Mouse (Mus musculus): ENCODE measurements around the gene Sfxn3. TPM values are rescaled to one million over a fixed set of nuclear protein-coding genes. Genes with fewer than 3 reads are reported as not detected.
"Not testable (repeated sequence)": the region's sequence is repeated elsewhere in the genome, so short reads cannot be mapped to it uniquely, and the experiment has no call there.

Sfxn3 gene
- polyA plus RNA-seq, 1 experiment from 2014 or later = 2.9 TPM

- Histone ChIP-seq H3K36me3 (replicated peaks) (peaks cover 6% of the 10 kb centered on the region; the same call in 1 of the 2 replicates), H3K9me3 (replicated peaks) (no peaks in the 10 kb centered on the region), H3K4me3 (replicated peaks) (peak overlapping the region; percentile 21; the same call in 1 of the 2 replicates), H3K27me3 (peaks cover 4% of the 10 kb centered on the region; the same call in 1 of the 2 replicates), H3K27ac (replicated peaks) (no peak overlapping the region), H3K9ac (no peak overlapping the region), H3K4me2 (peak overlapping the region; percentile 53), H3K4me1 (replicated peaks) (peaks cover 18% of the 10 kb centered on the region)
- 35% methylated on average over 20 of the region's 20 CpGs for WGBS (ENCODE audit: insufficient replicate concordance)
- no peak for ATAC-seq (ENCODE audit: insufficient read depth)
Measured at GRCm38 (mm10) chr19:45030746-45031693, 16.3 kb upstream of the Sfxn3 start.

DNA sequence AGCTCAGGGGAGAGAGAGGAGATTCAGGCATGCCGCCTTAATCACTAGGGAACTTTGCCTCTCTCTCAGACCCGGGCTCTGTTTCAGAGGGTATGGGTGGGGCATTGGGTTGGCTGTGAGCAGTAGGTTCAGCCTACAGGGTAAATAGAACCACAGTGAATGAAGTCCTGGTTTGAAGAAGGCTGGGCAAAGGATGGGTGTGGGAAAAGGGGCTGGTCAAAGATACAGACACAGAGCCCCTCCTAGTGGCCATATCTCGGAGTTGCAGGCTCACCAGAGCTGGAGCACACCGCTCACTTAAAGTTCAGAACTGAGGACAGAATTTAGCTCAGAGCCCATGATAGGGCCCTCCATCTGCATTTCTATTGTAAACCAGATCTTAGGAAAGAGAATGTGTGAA is 15.5 kb upstream of the Sfxn3 start:
- Histone ChIP-seq H3K9ac (no peak overlapping the region), H3K4me1 (replicated peaks) (peaks cover 18% of the 10 kb centered on the region), H3K4me3 (replicated peaks) (no peak overlapping the region), H3K9me3 (replicated peaks) (no peaks in the 10 kb centered on the region), H3K36me3 (replicated peaks) (no peaks in the 10 kb centered on the region), H3K27me3 (peaks cover 7% of the 10 kb centered on the region; the same call in 1 of the 2 replicates), H3K4me2 (no peak overlapping the region), H3K27ac (replicated peaks) (no peak overlapping the region)
- ATAC-seq (ENCODE audit: insufficient read depth) = no peak
- 23% methylated on average over 4 of the region's 4 CpGs for WGBS (ENCODE audit: insufficient replicate concordance)

DNA sequence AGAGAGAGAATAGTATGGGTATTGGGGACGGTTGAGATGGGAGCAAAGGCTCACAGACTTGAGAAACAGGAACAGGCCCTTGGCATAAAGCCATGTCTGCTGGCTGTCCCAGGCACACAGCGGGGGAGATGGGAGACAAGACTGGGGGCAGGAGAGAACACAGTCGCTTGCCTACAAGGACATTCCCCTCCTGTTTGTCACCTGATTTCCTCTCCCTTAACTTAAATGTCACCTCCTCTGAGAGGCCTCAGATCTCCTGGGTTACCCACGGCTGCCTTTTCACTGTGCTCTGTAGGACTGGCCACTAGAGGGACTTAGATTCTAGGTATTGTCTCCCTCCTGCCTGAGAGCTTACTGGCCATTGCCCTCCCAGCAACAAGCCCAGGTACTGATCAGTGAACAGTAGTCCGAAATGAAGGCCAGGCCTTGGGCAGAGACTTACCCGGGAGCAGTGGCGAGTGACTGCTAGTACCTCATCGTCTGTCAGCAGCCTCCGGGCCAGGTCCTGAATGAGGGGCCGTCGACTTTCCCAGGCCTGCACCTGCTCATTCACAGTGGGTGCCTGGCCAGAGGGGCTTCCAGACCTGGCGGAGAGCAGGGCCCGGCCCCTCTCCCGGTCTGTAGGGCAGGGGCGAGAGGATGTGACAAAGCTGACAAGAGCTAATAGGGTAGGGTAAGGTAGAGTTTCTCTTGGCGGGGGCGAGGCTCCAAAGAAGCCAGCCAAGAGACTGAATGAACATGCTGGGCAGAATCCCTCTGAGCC is 14.6 kb upstream of the Sfxn3 start:
- H3K36me3 ChIP-seq (replicated peaks) = no peaks in the 10 kb centered on the region
- H3K4me3 ChIP-seq (replicated peaks) = no peak overlapping the region
- WGBS (ENCODE audit: insufficient replicate concordance) = 61% methylated on average over 17 of the region's 17 CpGs
- no peak overlapping the region for H3K27ac ChIP-seq (replicated peaks)
- peaks cover 18% of the 10 kb centered on the region for H3K4me1 ChIP-seq (replicated peaks)
- no peaks in the 10 kb centered on the region for H3K9me3 ChIP-seq (replicated peaks)
- ATAC-seq (ENCODE audit: insufficient read depth) = no peak
- peaks cover 10% of the 10 kb centered on the region for H3K27me3 ChIP-seq
- no peak overlapping the region for H3K4me2 ChIP-seq
- no peak overlapping the region for H3K9ac ChIP-seq

DNA sequence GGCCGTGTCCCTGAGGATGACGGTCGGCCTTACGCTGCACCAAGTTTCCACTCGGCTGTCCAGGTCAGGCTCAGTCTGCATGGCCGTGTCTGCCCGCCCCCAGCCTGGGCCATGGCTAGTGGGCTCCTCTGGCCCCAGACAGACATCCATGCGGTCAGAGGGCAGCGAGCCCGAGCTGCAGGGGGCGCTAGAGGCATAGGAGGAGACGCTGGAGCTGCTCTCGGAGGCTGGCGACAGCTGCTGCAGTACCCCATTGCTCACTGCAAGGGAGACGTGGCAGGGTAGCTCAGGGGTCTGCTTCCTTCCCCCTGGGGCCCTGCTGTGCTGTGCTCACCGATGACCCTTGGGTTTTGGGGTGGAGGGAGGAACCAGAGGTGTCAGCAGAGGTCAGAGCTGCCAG is 10.4 kb upstream of the Sfxn3 start:
- Histone ChIP-seq H3K27ac (replicated peaks) (no peak overlapping the region), H3K36me3 (replicated peaks) (no peaks in the 10 kb centered on the region), H3K4me2 (no peak overlapping the region), H3K9ac (no peak overlapping the region), H3K9me3 (replicated peaks) (no peaks in the 10 kb centered on the region), H3K4me3 (replicated peaks) (no peak overlapping the region), H3K27me3 (peaks cover 41% of the 10 kb centered on the region), H3K4me1 (replicated peaks) (no peaks in the 10 kb centered on the region)
- 34% methylated on average over 16 of the region's 16 CpGs for WGBS (ENCODE audit: insufficient replicate concordance)
- no peak for ATAC-seq (ENCODE audit: insufficient read depth)

GRCm38 (mm10) chr19:45038198-45038597 is 9.1 kb upstream of the Sfxn3 start:
- not testable (repeated sequence) for H3K9me3 ChIP-seq (replicated peaks); H3K4me3 ChIP-seq (replicated peaks); H3K36me3 ChIP-seq (replicated peaks); H3K4me1 ChIP-seq (replicated peaks); ATAC-seq (ENCODE audit: insufficient read depth); H3K4me2 ChIP-seq; H3K9ac ChIP-seq; H3K27ac ChIP-seq (replicated peaks)
- peaks cover 53% of the 10 kb centered on the region for H3K27me3 ChIP-seq
- WGBS (ENCODE audit: insufficient replicate concordance) = 72% methylated on average over 7 of the region's 7 CpGs

- H3K27me3 ChIP-seq = peaks cover 73% of the 10 kb centered on the region
Measured at GRCm38 (mm10) chr19:45040214-45040613, 7.1 kb upstream of the Sfxn3 start.

GRCm38 (mm10) chr19:45044389-45044927 is 2.8 kb upstream of the Sfxn3 start:
- H3K27ac ChIP-seq (replicated peaks) = no peak overlapping the region
- no peaks in the 10 kb centered on the region for H3K9me3 ChIP-seq (replicated peaks)
- H3K36me3 ChIP-seq (replicated peaks) = no peaks in the 10 kb centered on the region
- H3K27me3 ChIP-seq = peaks cover 77% of the 10 kb centered on the region
- 57% methylated on average over 11 of the region's 11 CpGs for WGBS (ENCODE audit: insufficient replicate concordance)
- no peak for ATAC-seq (ENCODE audit: insufficient read depth)
- H3K4me1 ChIP-seq (replicated peaks) = peaks cover 33% of the 10 kb centered on the region
- H3K4me3 ChIP-seq (replicated peaks) = no peak overlapping the region
- no peak overlapping the region for H3K4me2 ChIP-seq
- no peak overlapping the region for H3K9ac ChIP-seq

More at GRCm38 (mm10) chr19:45040214-45040613, 7.1 kb upstream of the Sfxn3 start:
- Histone ChIP-seq H3K9me3 (replicated peaks) (no peaks in the 10 kb centered on the region), H3K4me2 (no peak overlapping the region), H3K36me3 (replicated peaks) (no peaks in the 10 kb centered on the region), H3K4me1 (replicated peaks) (no peaks in the 10 kb centered on the region), H3K9ac (no peak overlapping the region), H3K27ac (replicated peaks) (no peak overlapping the region), H3K4me3 (replicated peaks) (no peak overlapping the region)
- ATAC-seq (ENCODE audit: insufficient read depth) = no peak
- WGBS (ENCODE audit: insufficient replicate concordance) = 54% methylated on average over 13 of the region's 13 CpGs

GRCm38 (mm10) chr19:45045236-45045635 is 2.1 kb upstream of the Sfxn3 start:
- Histone ChIP-seq H3K4me2 (no peak overlapping the region), H3K27ac (replicated peaks) (no peak overlapping the region), H3K4me1 (replicated peaks) (peaks cover 33% of the 10 kb centered on the region), H3K9ac (no peak overlapping the region), H3K27me3 (peaks cover 69% of the 10 kb centered on the region), H3K4me3 (replicated peaks) (no peak overlapping the region), H3K36me3 (replicated peaks) (no peaks in the 10 kb centered on the region), H3K9me3 (replicated peaks) (no peaks in the 10 kb centered on the region)
- whole genome bisulfite sequencing (ENCODE audit: insufficient replicate concordance) = 32% methylated on average over 15 of the region's 15 CpGs
- no peak for ATAC-seq (ENCODE audit: insufficient read depth)

DNA sequence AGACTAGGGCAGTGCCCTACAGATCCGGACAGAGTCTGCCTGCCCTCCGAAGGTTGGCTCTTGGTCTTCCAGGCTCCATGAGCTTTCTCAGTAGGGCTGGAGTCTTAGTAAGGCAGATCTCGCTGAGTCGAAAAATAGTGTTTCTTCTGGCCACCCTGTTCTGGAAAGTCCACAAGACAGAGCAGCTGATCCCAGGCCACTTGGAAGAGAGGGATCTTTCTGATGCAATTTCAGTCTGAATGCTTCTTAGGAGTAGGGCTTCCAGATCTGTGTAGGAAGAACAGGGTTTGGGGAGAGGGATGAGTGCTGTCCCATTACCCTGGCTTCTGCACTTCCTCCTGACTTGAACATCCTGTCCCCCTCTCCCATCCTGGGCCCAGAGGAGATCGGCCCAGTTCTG is 1.7 kb upstream of the Sfxn3 start, which contains the start of gene Pdzd7:
TSS of gene Pdzd7 (minus strand) at position 67 of the 400 bp plus-strand sequence.
- no peak within 1 kb of the TSS for H3K9ac ChIP-seq
- no peaks in the 10 kb centered on the region for H3K9me3 ChIP-seq (replicated peaks)
- peaks cover 65% of the 10 kb centered on the region for H3K27me3 ChIP-seq
- H3K36me3 ChIP-seq (replicated peaks) = no peaks in the 10 kb centered on the region
- H3K27ac ChIP-seq (replicated peaks) = no peak within 1 kb of the TSS
- ATAC-seq (ENCODE audit: insufficient read depth) = no peak
- H3K4me1 ChIP-seq (replicated peaks) = peaks cover 33% of the 10 kb centered on the region
- peak within 1 kb of the TSS; percentile 89 for H3K4me2 ChIP-seq
- H3K4me3 ChIP-seq (replicated peaks) = peak within 1 kb of the TSS; percentile 64
- WGBS (ENCODE audit: insufficient replicate concordance) = 55% methylated on average over 5 of the region's 5 CpGs

GRCm38 (mm10) chr19:45046523-45047321 is 581 bp upstream of the Sfxn3 start:
- WGBS (ENCODE audit: insufficient replicate concordance) = 4% methylated on average over 34 of the region's 34 CpGs
- peak overlapping the region; percentile 59 for H3K9ac ChIP-seq
- H3K36me3 ChIP-seq (replicated peaks) = no peaks in the 10 kb centered on the region
- H3K27ac ChIP-seq (replicated peaks) = peak overlapping the region; percentile 82
- peak overlapping the region; percentile 64 for H3K4me3 ChIP-seq (replicated peaks)
- no peaks in the 10 kb centered on the region for H3K9me3 ChIP-seq (replicated peaks)
- H3K4me1 ChIP-seq (replicated peaks) = peaks cover 33% of the 10 kb centered on the region
- ATAC-seq (ENCODE audit: insufficient read depth) = peak; percentile 8; the same call in 1 of the 2 replicates
- H3K27me3 ChIP-seq = peaks cover 55% of the 10 kb centered on the region
- peak overlapping the region; percentile 89 for H3K4me2 ChIP-seq

Measured in liver, embryonic 15.5 days (tissue).